In the genomic region with DNA sequence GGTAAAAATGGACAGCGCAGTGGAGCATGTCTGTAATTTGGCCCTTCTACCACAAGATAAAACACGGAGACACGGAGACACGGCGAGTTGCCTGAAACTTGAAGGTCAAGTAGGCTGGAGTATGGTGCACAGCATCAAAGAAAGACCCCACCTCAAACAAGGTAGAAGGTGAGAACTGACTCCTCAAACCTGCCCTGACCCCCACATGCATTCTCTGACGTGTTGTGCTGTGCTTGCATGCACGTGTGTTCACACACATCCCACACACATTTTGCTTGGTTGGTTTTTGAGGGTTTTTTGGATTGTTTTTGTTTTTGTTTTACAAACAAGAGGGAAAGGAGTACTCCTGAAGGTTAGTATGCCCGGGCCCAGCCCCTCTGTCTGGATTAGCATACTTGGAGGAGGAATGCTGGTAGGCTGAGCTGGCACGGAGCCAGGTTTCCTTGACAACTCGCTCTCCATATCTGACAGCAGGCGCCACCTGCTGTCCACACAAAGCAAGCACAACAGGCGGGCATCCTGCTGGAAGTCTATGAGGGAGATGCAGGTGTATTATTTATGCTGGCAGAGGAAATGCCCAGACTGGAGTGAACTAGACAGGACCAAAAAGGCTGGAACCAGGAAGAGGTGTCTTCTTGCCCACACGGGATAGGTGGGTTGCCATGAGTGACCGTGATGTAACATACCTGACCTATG, we compare ENCODE assay signal across 8 mouse cellular contexts. TPM values are rescaled to one million over a fixed set of nuclear protein-coding genes. Genes with fewer than 3 reads are reported as not detected.
DNase-seq lines count a peak whose midpoint lies in the region; ATAC-seq lines count a peak whose summit lies in the region.

No protein-coding gene starts in this region.

- no peak overlapping the region for H3K9ac ChIP-seq in hindbrain, embryonic 15.5 days

- H3K27me3 ChIP-seq in hindbrain, embryonic 15.5 days = no peaks in the 10 kb centered on the region

- no peaks in the 10 kb centered on the region for H3K9me3 ChIP-seq in hindbrain, embryonic 15.5 days

- peaks cover 10% of the 10 kb centered on the region for H3K4me1 ChIP-seq in hindbrain, embryonic 15.5 days (replicated peaks)

- H3K27ac ChIP-seq in hindbrain, embryonic 15.5 days (replicated peaks) = no peak overlapping the region

- H3K4me2 ChIP-seq in hindbrain, embryonic 15.5 days = 0 out of 2 replicates have a peak overlapping the region, but pooled peaks have one; percentile 24

- peak; percentile 90 for ATAC-seq in hindbrain, embryonic 15.5 days (ENCODE audit: low FRiP score, low read depth)

- peak; percentile 91 for DNase-seq in WW6 (ENCODE audit: low read depth, low spot score)
- peak; percentile 95 to 97 for DNase-seq in cerebellum, postnatal 4 days (ENCODE audit: low spot score in 2 of 2)
- DNase-seq in gastrocnemius, adult 18-20 months (ENCODE audit: low spot score) = peak; percentile 38
- DNase-seq in layer of hippocampus, postnatal 25 days (ENCODE audit: extremely low spot score in 1 of 2, low spot score in 1 of 2) = peak; percentile 90 to 97
- peak; percentile 96 for DNase-seq in lung, postnatal 14 days
- peak; percentile 92 for DNase-seq in retina, postnatal 7 days (ENCODE audit: low read depth, low spot score)
- DNase-seq in thymus, postnatal 4 days = peak; percentile 86

- no peaks in the 10 kb centered on the region for H3K36me3 ChIP-seq in hindbrain, embryonic 15.5 days

- no peak overlapping the region for H3K4me3 ChIP-seq in hindbrain, embryonic 15.5 days

- WGBS in hindbrain, embryonic 15.5 days = 36% methylated on average over 14 of the region's 14 CpGs

RNA-seq across cellular contexts. Expression of a gene that starts 37.8 kb away (rescaled TPM):
- not detected for total RNA-seq in gastrocnemius, adult 18-20 months (2021)
- 0.09 and 0.17 TPM in 2 replicates for polyA plus RNA-seq in hindbrain, embryonic 15.5 days (2015; fragmentation: Nextera tagmentation; extraction: Ambion mirVana)
- under 1 TPM in 1 of 2 experiments, not detected in 1; 0.15 TPM for total RNA-seq in layer of hippocampus, postnatal 25 days (2021)

Comparison
In these comparisons a context has a peak if more than half of its experiments do, and no peak if none do; other contexts are left out.
1. DNase-seq: peak in every context shown above with its lines; median percentile 96 in cerebellum, postnatal 4 days; 96 in lung, postnatal 14 days; 94 in layer of hippocampus, postnatal 25 days; 92 in retina, postnatal 7 days; 91 in WW6; 86 in thymus, postnatal 4 days; 38 in gastrocnemius, adult 18-20 months.